Mouse (Mus musculus): ENCODE measurements around the gene Nudt4. TPM values are rescaled to one million over a fixed set of nuclear protein-coding genes. Genes with fewer than 3 reads are reported as not detected.

Nudt4 gene
- total RNA-seq, 2 experiments from 2014 or later = 308 to 356 TPM

DNA sequence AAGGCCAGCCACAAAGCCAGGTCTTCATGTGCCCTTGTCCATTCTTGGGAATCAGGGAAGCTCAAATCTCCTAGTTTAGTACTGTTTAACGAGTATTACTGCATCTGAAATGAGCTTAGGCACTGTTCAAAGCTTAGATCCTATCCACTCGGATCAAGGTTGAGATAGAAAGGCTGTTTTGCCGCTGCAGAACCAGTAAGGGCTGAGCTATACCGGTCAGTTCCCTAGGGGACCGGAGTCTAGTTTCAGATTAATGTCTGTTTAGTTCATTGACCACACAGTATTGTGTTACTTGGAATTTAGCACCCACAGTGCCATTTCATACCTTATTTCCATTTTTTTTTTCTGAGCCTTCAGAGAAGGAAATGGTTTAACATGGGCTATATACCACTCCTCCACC is 3.6 kb upstream of the Nudt4 start:
- DNase-seq = no peak

DNA sequence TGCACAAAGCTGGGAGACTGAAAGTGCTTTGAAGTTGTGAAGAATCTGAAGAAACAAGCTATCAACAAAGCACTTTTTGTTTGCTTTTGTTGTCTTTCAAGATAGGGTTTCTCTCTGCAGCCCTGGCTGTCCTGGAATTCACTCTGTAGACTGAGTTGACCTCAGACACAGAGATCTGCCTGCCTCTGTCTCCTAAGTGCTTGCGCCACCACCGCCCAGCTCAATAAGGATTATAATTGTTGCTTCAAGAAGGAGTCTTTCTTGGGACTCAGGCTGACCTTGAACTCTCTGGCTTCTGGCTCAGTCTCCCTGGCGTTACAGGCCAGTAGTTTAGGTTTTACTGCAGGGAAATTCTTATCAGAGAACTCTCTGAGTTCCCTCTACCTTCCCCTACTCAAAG is 2.8 kb upstream of the Nudt4 start:
- no peak for DNase-seq

DNA sequence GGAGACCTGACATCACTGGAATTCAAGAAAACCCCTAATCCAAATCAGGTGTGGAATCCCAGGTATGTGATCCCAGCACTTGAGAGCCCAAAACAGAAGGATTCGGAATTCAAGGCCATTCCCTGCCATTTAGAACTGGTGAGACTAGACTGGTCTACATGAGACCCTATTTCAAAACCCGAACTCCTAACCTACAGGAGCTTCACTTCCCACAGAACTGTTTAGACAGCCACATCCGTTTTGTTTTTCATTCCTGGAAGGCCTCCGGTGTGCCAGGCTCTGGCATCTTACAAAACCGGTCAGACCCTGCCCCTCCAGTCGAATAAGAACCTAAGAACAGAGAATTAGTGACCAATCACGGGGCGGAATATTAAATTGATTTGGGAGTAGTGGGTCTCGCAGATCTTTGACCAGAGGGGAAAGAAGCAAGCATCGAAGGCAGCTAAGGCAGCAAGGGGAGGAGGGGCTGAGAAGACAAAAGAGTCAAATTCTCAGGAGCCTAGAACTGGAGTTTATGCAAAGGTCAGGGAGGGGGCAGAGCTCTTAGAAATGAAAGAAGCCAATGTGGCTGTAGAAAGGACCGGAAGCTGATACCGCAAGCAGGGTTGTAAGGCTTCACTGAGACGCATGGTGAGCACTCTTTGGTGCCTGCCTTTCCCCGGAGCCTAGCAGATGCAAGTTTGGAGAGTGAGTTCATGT is 1.4 kb upstream of the Nudt4 start:
- DNase-seq = no peak

DNA sequence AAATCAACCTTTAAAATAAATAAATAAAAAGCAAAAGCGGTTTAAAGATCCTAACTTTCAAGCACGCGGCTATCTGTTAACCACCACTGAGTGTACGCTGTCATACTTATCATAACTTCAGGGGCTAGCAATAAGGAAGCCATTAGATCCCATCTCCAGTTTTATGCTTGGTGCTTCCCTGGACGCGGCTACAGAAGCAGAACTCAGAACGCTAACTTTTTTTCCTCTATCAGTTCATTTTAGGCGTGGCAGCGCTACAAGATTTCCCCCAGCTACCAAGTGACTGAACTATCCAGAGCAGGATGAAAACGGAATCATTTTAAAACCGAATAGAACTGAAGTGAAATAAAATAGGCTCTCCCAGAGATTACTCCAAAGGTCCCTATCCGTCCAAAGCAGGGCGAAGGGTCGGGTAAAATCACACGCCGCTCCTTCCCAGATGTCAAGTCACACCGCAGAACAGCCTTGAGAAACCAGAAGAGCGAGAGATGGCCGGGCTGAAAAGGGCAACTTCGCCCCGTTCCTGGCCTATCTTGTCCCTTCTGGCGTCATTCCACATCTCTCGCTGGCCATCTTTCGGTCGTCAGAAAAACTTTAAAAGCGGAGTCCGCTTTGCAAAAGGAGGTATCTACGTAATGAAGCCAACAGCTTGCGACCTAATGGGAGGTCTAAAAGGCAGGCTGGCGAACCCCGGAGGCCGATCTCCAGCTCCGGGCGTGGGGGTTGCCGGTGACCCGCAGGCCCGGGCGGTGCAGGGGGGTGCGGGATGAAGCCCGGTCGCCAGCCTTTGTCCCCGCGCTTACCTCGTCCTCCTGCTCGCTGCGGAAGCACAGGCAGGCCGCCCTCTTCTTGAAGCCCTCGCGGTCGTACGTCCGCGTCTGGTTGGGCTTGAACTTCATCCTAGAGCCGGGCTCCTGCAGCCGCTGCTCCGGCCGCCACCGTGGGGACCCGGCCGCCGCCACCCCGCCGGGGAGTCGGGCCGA is 796 bp downstream of the Nudt4 start:
- peak; percentile 55 to 78 for DNase-seq

DNA sequence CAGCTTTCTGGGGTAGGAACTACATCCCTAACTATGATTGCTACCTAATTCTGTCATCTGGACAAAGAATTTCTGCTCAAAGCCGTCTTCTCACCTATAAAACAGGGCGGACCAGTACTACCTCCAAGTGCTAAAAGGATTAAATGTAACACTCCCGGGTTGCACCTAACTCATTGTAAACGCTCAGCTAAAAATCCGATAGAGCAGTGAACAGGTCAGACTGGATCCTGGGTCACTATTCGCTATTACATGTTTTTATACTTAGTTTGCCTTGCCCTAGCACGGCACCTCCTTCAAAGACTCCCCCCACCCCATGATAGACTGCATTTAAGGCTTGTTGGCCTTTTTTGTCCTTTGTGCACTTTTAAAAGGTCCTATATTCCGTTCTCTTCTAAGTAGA is 1.6 kb downstream of the Nudt4 start:
- DNase-seq = no peak

DNA sequence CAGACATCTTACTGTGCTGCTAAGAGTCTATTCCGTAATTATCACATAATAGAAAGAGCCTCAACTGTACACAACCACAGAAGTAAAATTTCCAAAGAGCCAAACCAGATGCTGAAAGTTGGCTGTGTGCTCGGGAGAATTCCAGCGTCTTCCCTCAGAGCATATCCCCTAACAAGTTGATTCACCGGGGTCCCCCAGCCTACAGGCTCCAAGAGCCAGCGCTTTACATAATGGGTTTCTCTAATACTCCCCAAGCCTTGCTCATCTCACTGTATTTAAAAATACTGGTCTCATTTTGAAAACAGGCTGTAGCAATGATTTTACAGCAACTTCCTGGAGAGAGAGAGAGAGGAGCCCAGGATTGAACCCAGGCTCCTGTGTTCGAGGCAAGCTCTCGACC is 2.3 kb downstream of the Nudt4 start:
- no peak for DNase-seq

DNA sequence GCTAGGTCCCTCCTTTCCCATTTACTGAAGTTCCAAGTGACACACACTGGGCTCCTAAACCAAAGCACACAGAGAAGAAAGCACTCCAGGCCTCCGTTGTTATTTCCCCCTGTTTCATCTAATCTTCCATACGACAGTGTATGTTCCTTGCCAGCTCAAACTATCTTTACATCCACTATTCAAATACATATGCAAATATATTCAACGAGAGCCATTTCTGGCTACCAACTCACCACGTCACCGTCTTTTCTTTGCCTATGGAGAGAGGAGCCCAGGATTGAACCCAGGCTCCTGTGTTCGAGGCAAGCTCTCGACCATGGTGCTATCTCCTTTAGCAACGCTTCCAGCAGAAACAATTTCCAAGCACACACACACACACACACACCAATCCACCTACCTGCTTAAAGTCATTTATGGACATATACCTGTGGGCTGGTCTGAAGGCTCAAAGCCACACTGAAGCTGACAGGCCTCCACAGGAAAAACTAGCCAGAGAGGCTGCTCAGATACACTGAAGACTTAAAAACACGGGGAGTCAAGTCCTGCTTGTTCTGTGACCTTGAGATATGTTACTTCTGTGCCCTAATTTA is 3.5 kb downstream of the Nudt4 start:
- no peak for DNase-seq

DNA sequence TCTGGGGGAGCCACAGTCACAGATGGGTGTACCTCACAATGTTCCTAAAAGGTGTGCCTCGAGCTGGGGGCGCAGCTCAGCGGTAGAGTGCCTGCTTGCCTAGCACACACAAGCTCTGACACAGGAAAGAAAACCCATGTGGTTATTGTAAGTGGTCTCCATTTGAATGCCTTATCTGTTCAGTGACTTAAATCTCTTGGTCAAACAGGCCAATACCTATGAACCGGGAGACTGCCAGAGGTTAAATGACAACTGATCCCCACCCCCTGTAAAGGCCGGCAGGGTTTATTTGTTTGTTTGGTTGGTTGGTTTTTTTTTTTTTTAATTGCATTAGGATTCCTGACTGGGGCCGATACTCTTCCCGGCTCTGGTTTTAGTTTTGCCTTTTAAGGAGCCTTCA is 4.5 kb downstream of the Nudt4 start:
- no peak for DNase-seq

DNA sequence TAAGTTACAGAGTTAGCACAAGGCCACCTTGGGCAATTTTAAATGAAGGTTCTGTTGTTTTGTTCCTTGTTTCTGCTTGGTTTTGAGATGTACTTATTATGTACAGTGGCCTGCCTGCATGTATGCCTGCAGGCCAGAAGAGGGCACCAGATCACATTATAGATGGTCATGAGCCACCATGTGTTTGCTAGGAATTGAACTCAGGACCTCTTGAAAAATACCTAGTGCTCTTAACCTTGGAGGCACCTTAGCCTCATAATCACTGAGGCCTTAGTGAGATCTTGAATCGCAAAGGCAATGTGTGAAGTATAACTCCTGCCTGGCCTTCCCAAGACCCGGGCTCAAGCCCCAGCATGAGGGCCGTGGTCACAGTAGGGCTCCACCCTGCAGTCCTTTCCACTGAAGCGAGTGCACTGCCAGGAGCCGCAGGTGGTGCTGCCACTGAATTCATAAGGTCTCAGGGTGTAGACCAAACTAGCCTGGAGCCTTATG is 6.6 kb downstream of the Nudt4 start:
- peak in 1 of 2 experiments; percentile 58 for DNase-seq

DNA sequence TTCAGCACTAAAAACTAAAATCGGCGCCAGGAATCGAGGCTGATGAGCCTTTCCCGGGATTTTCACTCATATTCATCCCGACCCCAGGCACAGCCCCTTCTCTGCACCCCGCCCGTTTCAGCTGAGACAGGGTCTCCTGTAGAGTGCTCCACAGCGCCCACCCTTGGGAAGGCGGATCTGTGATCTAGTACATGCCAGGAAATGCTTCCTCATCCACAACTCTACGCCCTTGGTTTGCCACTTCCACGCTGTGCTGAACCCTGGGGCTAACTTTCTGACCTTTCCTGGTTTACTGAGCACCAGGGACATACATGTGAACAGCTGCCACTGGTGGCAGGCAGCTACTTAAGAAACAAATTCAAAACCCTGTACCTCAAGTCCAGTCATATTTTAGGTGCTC is 8.1 kb downstream of the Nudt4 start:
- no peak for DNase-seq

DNA sequence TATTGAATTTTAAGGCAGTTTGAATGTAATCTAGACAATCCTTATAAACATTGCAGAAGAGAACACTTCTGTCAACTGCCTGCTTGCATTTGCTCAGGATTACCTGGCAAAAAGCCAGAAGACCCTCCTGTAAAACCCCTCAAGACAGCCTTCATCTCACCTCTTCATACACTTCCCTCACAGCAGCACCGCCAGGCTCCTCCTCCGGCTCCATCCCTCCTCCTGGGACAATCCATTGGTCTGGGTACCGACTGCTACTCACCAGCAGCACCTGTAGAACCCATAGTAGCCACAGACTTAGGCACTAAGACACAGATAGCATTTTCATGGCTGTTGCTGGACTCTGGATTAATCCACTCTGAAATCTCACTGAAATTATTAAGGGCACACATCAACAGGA is 11.6 kb downstream of the Nudt4 start:
- DNase-seq = no peak

DNA sequence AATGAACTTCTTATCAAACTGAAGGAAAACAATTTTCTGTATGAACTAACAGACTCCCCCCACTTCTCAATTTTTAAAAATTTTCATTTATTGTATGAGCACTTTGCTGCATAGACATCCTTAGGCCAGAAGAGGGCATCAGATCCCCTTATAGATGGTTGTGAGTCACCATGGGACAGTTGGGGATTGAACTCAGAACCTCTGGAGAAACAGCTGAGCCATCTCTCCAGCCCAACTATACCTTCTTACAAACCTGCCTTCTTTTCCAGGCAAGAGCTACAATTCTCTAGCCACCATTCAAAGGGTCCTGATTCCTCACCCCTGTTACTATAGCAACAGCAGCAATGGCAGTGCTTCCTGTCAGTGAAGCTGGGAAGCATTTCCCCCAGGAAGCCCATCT is 12.2 kb downstream of the Nudt4 start:
- DNase-seq = no peak

DNA sequence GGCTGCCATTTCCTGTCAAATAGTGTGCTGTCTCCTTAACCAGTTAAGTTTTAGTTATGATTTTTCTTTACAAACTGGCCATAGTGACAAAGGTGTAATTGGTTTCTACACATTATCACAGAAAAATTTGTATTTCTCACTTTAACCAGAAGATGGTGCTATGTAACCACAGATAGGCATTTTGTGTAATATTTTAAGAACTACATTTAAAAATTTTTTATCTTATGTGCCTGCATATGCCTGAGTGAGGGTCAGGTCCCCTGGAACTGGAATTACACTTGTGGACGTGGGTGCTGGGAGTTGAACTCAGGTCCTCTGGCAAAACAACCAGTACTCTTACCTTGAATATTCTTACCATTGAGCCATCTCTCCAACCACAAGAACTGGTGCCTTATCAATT is 13.4 kb downstream of the Nudt4 start:
- peak in 1 of 2 experiments; percentile 55 for DNase-seq

DNA sequence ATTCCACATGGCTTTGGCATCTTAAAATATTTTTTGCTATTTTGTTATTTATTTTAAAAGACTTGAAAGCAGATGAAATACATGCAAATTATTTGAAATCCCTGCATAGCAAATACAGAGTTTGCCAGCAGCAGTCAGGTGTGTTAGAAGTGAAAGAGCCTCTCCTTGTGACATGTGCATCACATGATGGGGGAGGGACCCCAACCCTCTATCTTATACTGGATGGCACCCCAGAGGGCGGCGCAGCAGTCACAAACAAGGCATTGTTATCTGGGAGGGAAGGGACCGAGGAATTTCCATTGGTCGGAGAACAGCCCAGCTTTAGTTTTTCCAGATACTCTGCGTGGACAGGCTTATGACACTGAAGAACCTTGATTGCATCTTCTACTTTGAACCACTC is 14.9 kb downstream of the Nudt4 start:
- peak in 1 of 2 experiments; percentile 11 for DNase-seq

DNA sequence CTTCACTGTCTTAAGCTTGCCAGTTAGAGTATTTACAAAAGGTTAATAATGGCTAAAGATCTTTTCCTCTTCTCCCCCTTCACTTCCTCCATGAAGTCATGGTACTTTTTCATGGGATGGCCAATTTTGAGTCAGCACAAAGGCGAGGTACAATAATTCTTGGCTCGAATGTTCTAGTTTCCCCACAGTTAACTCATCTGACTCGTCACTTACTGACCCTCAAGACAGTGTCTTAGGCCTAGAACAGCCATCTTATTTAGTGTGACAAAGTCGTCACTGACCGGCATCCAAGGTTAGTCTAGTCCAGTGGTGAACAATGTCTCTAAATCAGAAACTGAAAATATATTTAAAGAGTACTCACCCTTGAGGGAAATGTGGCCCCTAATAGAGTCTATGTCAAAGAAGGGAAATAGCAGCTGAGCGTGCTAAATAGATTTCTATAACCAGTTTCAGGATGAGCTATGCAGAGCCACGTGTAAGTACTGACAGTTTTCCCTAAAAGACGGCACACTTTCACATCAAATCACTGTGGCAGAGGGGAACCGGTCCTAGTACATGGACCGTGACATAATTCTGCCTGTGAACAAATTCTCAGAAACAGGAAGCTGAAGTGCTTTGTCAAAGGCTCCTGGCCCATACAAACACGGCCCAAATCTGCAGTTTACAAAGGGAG is 15.7 kb downstream of the Nudt4 start:
- no peak for DNase-seq

DNA sequence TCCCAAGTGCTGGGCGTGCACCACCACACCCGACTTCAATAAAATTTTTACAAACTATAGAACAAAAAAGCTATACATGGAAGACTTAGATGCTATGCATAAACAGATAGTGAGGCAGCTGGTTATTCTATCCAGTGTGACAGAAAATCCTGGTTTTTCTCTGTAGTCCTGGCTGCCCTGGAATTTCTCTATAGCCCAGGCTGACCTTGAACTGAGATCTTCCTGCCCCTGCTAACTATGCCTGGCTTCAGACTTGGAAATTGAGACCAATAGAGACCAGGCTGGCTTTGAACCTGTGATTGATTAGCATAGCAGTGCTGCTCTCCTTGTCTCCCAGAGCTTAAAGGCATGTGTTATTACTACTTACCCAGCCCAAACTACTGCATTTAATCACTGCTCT is 17.8 kb downstream of the Nudt4 start:
- DNase-seq = no peak

DNA sequence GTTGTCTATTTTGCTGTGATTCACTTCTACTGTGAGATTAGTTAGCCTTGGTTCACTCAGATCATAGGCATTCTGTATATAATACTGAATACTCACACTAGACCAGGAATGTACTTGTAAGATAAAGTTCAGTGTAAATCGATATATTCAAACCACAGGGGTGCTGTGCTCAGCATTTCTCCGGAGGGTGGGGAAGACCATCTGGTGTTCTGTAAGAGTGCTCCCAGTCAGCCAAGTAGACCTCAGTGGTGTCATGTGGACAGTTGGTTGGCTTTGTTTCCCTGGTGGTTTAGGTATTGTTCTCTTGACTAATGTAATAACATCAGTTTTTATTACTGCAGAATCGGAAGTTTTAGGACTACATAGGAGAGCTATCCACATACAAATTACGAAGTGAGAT is 18.9 kb downstream of the Nudt4 start:
- peak in 1 of 2 experiments; percentile 15 for DNase-seq

DNA sequence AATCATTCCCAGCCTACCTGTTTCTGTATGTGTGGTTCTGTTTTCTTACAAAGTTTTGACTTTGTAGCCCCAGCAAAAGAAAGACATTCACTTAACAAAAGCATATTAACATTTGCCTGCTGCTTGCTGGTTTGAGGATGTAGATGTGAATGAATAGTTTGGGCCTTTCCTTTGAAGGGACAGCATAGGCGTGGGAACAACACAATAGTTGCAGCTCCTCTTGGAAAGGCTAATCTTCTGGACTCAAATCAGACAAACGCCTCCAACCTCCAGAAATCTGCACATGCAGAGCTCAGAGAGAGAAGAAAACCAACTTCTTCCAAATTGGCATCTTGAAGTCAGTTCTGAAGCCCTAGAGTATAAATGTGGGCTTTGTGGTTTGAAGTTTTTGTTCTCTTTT is 19.3 kb downstream of the Nudt4 start:
- no peak for DNase-seq

DNA sequence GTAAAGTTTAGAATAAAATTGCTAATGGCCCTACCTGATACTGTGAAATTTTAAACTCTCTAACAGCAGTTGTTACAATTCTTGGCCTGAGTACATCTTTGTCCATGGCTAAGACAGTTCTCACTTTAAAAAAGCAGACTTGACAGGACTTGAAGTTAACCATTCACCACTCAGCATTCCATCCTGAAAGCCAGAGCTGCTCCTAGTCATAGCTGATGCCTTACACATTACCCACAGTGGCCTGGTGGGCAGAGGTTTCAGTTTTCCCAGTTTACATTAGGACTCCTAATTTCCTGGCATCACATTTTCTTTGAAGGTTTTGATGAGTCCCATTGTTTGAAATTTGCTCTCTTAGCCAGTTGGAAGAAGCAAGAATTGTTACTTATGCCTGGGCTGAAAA is 19.9 kb downstream of the Nudt4 start:
- no peak for DNase-seq

DNA sequence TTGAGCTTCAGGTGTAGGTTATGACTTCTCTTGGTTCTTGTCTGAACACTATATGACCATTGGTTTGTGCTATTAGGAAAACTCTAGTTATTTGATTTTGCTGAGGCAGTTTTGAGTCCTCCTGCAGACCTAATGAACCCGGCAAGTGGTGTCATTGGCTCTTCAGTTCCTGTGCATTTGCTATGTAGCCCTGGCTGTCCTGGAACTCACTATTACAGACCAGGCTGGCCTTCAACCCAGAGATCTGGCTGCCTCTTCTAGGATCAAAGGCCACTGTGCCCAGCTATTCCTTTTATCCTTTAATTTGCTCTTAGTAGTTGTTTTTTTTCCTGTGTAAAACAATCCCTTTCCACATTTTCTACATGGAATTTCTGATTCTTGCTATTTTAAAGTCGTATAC is 20.6 kb downstream of the Nudt4 start:
- peak in 1 of 2 experiments; percentile 5 for DNase-seq

DNA sequence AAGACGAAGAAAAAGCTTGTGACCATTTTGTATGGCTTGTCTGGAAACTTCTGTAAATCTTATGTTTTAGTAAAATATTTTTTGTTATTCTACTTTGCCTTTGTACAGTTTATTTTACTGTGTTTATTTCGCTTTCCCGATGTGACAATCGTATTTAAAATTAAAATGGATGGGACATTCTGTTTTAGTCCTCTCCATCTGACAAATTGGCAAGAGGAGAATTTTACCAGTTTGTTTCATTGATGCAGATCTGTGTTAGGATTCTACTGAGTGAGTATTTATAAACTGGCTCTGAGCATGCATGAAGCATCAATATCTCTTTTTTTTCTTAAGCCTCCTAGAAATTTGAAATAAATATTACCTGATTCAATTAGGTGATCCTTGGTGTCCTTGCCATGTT is 21.0 kb downstream of the Nudt4 start:
- DNase-seq = no peak

DNA sequence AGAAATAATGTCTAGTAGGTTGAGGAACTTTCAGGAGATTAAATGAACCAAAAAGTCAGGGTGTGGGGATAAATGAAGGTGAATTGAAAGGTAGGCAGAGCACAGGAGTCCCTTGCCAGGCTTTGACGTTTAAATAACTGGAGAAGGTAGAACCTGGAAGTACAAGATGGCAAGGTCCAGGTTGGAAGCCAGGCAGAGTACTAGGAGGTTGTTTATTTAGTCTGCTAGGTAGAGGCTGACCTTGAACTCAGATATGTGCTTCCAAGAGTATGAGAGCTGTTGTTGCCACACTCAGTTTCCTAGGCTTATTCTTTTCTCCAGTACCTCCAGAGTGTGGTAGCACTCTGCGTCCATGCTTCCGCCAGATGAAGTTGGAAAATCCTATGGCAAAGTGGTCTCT is 24.1 kb downstream of the Nudt4 start:
- peak in 1 of 2 experiments; percentile 13 for DNase-seq

Data from heart, adult 18-20 months (tissue).